Mouse (Mus musculus): ENCODE measurements around the gene St3gal2. TPM values are rescaled to one million over a fixed set of nuclear protein-coding genes. Genes with fewer than 3 reads are reported as not detected.
A peak's percentile ranks its signal among the peaks of the same experiment; 100 is the strongest.
"Not testable (repeated sequence)": the region's sequence is repeated elsewhere in the genome, so short reads cannot be mapped to it uniquely, and the experiment has no call there.

The St3gal2 gene
- total RNA-seq, 2 experiments from 2014 or later, result 95.1 to 104 TPM

GRCm38 (mm10) chr8:110996641-110997430, 77.1 kb downstream of the St3gal2 start:
- peak overlapping the region; percentile 89 for H3K27ac ChIP-seq
- no peak for DNase-seq (ENCODE audit: low spot score in 2 of 2)
- peak overlapping the region; percentile 87 for H3K4me3 ChIP-seq
- TF ChIP-seq CTCF (conservative IDR thresholded peaks at IDR 0.05), result no peak

DNA sequence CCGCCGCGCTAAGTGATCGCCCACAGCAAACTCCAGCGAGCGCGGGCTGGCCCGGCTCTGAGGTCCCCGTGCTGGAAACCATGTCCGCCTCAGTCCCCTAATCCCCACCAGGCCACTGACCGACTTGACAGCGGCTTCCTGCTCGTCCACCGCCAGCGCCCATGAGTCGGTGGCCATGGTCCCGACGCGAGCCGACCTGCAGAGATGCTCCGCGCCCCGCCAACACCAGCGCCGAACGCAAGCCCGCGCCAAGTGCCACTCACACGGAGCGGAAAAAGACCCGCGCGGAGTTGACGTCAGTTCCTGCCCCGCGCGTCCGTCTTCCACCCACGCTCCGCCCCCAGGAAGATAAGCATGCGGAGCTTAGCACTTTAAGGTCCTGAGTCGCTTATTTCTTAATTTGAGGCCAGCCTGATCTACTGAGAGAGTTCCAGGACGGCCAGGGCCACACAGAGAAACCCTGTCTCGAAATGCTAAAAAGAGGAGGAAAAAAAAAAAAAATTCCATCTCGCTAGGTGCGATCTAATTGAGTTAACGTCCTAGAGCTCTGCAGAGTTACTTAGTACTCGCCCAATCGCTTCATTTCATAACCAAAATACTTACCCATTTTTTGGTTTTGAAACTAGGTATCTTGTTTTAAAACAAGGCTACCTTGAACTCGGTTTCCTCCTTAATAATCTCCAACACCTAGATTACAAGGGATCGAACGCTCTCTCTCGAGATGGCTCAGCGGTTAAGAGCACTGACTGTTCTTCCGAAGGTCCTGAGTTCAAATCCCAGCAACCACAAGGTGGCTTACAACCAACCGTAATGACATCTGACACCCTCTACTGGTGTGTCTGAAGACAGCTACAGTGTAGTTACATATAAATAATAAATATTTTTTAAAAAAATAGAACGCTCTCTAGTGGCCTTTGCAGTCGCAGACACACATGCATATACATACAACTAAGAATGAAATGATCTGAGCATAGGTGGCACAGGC, 78.1 kb downstream of the St3gal2 start, which contains the start of gene Ddx19a:
Gene Ddx19a (minus strand): TSS at position 254 of the 985 bp plus-strand sequence.
- DNase-seq (ENCODE audit: low spot score in 2 of 2), result peak; percentile 86 to 90
- H3K4me3 ChIP-seq, result peak within 1 kb of the TSS; percentile 87
- peak; percentile 79 for TF ChIP-seq CTCF (conservative IDR thresholded peaks at IDR 0.05)
- peak within 1 kb of the TSS; percentile 89 for H3K27ac ChIP-seq

GRCm38 (mm10) chr8:111010230-111010991, 90.7 kb downstream of the St3gal2 start:
- not testable (repeated sequence) for H3K4me3 ChIP-seq; DNase-seq (ENCODE audit: low spot score in 2 of 2); H3K27ac ChIP-seq

Small RNA genes within 50 kb of the gene (microRNA-seq; reads per million reads assigned to microRNA genes)
- gene Mir3473d, result 0 reads per million in 2 experiments

Other genes starting within 250 kb of the St3gal2 start
- gene Mtss1l, start 198.4 kb upstream of the St3gal2 start, total RNA-seq (2021), result 100 to 1,000 TPM; 210 TPM
- gene Il34, start 114.0 kb upstream of the St3gal2 start, total RNA-seq (2021), result 10 to 100 TPM; 64.7 to 71.5 TPM
- gene Cog4, start 73.3 kb upstream of the St3gal2 start, total RNA-seq (2021), result 10 to 100 TPM; 61.4 to 64.0 TPM
- gene Sf3b3, start 73.1 kb upstream of the St3gal2 start, total RNA-seq (2021), result 10 to 100 TPM; 71.1 to 74.7 TPM
- 10 to 100 TPM; 23.5 to 29.0 TPM for gene Fuk, start 17.4 kb upstream of the St3gal2 start, total RNA-seq (2021)
- 10 to 100 TPM; 29.8 to 32.8 TPM for gene Ddx19a, start 77.9 kb downstream of the St3gal2 start, total RNA-seq (2021)
- 10 to 100 TPM; 17.1 to 17.3 TPM for gene Ddx19b, start 111.8 kb downstream of the St3gal2 start, total RNA-seq (2021)
- 10 to 100 TPM; 79.5 to 86.3 TPM for gene Aars, start 113.2 kb downstream of the St3gal2 start, total RNA-seq (2021)
- not detected for gene Exosc6, start 136.4 kb downstream of the St3gal2 start, total RNA-seq (2021)
- 1 to 10 TPM; 1.3 to 1.5 TPM for gene Clec18a, start 172.5 kb downstream of the St3gal2 start, total RNA-seq (2021)
- gene Pdpr, start 174.7 kb downstream of the St3gal2 start, total RNA-seq (2021), result 10 to 100 TPM; 25.8 to 29.9 TPM

Data from layer of hippocampus, adult 2 months (tissue).